Mouse (Mus musculus) right cerebral cortex, postnatal 36 days (tissue): ENCODE measurements around the gene A930002H24Rik.
"Not testable (repeated sequence)": the region's sequence is repeated elsewhere in the genome, so short reads cannot be mapped to it uniquely, and the experiment has no call there.

Experiments
- DNase-seq, 2 experiments: peaks; one replicate each; pipeline ENCODE4 v3.0.0; 2022; ENCODE audit warnings: low spot score in 2 of 2, mixed read lengths in 1 of 2

The A930002H24Rik gene

DNA sequence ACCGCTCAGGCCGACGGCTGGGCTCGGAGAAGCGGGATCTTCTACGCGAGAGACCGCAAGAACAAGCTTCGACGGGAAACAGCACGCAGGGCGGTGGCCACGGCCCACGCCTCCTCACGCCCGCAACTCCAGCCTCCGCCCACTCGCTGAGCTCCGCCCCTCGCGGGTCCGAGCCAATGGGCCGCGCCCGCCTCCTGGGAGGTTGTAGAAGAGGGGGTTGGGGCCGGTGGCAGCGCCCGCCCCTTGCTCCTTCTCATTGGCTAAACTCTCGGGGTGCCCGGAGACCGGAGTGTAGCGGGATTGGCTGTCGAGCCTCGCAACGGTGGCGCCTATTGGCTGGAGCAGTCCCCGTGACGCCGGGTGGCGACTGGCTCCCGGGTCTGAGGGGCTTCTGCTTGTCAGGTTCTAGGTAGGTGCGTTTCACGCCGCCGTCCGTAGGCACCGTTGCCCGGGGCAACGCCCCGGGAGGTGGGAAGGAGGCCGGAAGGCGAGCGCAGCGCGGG is at the start of gene A930002H24Rik:
Gene A930002H24Rik (minus strand): TSS at position 145 of the 503 bp plus-strand sequence.
- peak; percentile 99 for DNase-seq

DNA sequence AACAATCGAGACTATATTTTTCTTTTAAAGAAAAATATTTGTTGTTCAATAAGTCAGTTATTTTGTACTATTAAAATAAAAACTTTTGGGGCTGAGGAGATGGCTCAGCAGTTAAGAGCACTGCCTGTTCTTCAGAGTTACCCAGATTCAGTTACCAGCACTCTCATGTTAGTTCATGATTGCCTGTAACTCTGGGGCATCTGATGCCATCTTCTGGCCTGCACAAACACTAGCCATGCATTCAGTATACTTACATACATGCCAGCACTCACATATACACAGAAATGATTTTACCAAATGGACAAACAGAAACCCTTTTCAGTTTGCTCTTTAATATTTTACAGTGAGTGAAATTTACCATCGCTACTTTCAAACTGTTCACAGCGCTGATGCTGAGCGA is 45.7 kb upstream of the A930002H24Rik start:
- no peak for DNase-seq

DNA sequence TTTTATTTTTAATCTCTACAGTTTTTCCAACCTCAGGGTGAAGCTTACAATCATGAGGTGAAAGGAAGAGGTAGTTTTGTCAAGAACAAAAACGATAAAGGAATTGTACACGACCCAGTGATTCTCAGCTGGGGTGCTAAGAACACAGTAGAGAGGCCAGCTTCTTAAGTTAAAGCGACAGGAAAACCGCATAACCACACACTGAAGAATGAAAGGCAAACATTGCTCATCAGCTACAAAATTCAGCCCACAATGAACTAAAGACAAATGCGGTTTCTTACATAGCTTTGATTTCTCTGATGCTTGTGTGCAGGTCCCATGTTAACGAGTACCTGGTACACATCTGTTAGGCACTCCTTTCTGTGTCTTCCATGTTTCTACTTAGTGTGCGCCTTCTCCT is 33.5 kb upstream of the A930002H24Rik start:
- no peak for DNase-seq

DNA sequence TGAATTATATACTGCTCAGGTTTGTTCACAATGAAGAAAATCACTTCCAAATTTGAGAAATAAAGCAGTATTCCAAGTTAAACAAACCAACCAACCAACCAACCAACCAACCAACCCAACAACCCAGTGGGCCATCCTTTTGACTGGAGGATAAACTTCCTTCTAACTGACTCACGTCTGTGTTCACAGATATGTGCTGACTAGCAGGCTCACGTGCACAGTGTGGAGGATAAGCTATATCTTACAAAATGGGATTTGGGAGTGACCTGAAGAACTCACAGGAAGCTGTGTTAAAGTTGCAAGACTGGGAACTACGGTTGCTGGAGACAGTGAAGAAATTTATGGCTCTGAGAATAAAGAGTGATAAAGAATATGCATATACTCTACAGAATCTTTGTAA is 32.2 kb upstream of the A930002H24Rik start:
- DNase-seq, result no peak

DNA sequence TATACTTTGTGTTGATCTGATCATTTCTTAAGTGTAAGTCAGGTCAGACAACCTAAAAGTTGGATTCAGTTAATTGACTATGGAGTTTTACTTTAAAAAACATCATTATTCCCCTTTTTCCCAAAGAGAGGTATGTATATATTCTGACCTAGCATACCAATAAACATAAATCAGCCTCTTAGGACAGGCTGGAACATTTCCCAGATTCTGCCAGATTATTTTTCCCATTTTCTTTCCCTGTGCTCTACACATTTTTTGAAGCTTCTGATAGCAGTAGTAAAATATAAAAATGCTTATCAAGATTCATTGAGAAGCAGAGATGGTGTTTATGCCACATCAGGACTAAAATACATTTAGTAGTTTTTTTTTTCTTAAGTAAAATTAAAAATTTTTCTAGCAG is 27.0 kb upstream of the A930002H24Rik start:
- no peak for DNase-seq

DNA sequence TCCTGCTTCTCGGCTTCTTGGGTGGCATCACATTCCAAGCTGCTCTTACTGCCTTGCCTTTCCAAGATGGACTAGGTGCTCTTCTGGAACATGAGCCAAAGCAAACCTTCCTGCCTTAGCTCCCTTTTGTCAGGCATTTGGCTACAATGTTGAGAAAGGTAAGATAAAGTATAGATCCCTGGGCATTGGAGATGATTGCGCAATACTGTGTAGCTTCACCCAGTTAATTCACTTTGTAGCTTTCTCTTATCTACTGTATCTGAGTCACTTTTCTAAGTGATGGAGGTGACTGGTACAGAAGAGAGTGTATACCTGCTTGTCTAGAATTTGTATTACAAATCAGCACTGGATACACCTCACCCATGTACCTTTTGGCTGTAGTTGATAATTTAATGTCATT is 23.4 kb upstream of the A930002H24Rik start:
- no peak for DNase-seq

DNA sequence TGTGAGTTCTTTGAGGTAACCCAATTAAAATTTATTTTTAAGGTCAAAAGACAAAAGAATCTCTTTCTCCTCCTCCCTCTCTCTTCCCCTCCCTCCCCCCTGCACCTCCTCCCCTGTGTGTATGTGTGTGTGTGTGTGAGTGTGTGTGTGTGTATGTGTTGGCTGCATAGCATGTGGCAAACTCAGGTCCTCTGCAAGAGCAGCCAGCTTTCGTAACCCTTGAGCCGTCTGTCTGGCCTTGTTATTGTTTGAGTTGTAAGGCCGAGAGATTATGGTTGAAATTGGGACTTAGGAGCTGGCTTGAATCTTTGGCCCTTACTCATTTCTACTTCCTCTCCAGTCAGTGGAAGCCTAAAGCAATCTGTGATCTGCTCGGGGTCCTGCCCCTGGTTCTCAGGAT is 16.4 kb upstream of the A930002H24Rik start:
- DNase-seq, result no peak

DNA sequence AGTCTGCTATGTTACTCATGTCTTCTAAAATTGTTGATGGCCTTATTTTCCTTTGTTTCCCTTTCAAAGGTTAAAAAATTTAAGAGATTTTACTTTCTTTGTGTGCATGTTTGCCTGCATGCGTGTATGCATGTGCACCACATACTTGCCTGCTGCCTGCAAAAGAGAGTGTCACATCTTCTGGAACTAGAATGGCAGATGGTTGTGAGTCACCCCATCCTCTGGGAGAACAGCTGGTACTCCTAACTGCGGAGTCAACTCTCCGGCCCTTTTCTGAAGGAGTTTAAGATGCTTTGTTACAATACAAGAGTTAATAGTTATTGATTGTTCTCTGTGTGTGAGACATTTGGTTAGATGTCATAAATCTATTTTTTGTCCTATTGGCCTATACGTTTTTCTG is 15.3 kb upstream of the A930002H24Rik start:
- peak; percentile 18 to 20 for DNase-seq

DNA sequence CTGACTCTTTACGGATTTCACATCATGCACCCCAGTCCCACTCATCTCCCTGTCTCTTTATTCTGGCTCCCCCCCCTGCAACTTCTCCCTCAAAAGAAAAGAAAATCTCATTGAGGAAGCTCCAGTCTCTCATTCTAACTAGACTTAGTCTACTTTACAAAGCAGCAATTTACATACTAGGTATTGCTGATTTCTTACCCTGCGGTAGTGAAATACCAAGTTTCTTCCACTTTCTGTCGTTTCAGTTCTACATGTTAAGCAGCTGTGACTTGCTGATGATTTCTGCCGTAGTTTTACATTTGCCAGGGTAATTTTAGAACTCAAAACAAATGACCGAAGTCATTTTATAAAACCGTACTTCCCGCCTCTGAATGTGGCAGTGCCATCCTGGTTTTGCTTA is 8.2 kb upstream of the A930002H24Rik start:
- no peak for DNase-seq

DNA sequence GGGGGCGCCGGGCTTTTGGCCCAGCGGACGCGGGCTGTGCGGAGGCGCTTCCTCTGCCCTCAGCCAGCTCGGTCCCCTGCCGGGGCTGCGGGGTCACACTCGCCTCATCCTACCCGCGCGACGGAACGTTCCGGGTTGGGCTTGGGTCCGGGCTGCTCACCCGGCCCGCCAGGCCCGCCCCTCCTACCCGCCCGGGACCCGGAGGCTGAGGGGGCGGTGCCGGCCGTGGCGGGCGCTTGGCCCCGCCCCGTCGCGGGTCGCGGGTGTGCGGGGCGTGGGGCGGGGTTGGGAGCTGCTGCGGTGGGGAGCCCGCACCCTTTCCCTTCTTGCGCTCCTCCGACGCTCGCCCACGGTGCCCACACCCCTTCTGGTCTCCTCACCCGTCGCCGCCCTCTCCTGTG is 580 bp upstream of the A930002H24Rik start:
- peak; percentile 8 to 16 for DNase-seq

DNA sequence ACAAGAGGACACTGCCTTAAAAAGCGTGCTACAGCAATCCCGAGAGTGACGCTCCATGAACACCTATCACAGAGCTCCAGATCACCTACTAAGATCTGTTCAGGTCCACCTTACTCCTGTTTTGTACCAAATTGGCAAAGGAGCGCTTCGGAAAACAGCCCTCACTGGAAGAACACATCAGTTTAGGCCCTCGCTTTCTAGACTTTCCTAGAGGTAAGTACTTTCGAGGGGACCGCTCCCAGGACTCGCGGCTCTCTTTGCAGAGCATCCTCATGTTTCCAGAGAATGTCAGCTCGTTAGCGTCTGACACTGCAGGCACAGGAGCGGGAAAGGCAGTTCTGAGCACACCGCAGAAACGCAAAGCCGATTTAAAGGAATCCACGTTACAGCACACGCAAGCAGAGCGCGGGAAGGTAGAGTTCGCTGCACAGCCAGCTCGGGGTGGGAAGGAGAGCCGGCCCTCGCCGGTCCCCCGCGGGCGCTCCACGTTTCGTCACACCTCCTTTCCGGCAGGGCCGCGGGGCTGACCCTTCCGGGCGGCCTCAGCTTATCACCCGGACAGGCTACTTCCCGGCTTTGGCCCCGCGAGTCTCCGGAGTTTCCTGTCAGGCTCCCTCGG is 470 bp downstream of the A930002H24Rik start, which contains the start of gene Fer:
Gene Fer (plus strand): TSS at position 51 of the 619 bp plus-strand sequence.
- no peak for DNase-seq

DNA sequence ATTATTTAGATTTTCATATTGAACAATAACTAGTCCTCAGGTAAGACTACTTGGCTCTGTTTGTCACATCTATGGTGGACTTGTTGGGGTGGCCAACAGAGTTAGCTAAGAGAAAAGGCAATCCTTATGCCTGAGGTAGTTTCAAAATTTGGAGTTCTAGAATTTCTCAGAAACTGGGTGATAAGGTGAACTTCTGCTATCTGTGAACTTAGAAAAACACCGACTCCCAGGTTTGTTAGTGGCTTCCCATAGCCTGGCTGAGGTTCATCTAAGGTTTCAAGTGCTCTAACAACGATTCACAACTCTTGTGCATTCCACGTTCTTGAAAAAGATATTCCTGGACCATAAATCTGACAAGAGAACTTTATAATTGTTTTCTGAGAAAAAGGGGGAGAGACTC is 1.2 kb downstream of the A930002H24Rik start:
- DNase-seq, result no peak

DNA sequence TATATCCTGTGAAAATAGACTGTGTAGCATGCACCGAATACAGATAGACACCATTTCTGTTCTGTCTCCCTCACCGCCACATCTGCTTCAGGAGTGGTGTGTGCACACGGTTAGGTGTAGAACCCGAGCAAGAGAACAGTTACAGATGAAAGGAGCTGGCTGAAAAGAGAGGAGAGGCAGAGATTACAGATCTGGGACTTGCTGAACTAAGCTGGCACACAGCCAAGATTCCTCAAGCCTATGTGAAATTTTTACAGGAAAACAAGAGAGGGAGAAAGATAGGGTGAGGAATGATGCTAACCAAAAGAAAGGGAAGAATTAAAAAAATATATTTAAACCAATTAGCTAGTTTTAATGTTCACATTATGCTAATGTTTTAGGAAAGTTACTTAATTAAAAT is 2.6 kb downstream of the A930002H24Rik start:
- no peak for DNase-seq

DNA sequence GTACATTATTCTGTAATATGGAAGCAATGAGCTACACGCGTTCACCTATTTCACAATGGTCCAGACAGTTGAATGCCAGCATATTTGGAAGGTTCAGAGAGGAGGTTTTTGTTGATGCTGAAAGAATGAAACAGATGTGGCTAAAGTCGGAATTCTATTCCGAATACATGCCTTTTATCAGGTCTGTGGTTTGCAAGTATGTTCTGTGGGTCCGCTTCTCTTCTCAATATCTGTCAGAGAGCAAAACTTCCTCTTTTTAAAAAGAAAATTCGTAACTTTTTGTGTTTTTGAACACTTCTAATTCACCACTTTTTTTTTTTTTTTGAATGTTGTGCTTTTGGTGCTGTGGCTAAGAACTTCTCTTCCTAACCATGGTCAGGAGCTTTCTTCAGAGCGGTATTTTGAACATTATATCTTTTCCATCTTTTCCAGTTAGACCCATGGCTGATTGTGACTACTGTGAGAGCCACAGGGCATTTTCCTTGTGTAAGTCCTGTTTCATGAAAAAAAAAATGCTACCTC is 6.5 kb downstream of the A930002H24Rik start:
- no peak for DNase-seq

DNA sequence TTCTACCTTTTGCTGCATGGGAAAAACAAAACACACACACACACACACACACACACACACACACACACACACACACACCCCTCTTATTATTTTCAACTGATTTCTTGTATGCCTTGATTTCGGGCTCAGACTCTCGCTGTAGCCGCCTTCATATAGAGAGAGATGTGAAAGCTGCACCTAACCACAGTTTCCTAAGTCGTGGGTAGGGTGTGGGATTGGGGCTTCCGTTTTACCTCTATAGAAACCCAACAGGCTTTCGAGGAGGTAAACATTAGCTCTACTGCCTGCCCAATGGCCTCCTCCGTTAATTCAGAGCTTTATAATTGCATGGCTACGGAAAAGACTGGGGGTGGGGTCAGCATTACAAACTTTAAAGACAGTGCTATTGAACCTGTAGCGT is 13.6 kb downstream of the A930002H24Rik start:
- DNase-seq, result no peak

DNA sequence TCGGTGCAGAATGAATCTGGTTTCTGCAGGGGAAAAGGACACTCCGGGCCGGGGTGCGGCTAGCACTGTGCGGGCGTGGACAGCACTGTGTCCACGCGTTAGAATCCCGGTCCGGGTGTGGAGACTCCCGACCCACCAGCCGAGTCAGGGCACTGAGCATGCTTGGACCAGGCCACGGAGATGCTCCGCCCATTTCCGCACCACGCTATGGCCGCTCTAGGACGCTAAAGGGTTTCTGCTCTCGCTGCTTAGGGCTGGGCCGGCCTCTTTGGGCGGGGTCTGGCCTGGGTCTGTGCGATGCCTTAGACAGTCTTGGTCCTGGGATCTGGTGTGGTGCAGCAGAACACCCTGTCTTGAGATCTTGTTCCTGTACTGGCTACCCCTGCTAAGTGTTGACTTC is 14.0 kb downstream of the A930002H24Rik start:
- peak; percentile 78 to 84 for DNase-seq

DNA sequence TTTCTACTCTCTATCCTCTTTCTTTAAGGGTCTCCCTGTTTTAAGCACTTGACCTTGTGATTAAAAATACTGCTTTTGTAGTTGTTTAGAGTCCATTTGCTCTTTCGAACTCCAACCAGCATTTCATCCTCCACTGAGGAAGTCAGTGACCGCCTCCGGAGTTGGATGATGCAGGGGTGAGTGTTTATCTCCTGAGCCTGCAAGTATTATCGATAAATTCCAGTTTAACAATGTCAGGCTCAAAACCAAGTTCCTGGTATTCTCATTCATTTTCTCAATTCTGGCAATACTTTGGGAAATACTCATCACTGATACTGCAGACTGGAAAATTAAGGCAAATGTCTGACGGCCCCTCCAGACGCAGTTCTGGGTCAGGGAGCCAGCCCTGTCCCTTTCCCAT is 14.4 kb downstream of the A930002H24Rik start:
- DNase-seq, result no peak

DNA sequence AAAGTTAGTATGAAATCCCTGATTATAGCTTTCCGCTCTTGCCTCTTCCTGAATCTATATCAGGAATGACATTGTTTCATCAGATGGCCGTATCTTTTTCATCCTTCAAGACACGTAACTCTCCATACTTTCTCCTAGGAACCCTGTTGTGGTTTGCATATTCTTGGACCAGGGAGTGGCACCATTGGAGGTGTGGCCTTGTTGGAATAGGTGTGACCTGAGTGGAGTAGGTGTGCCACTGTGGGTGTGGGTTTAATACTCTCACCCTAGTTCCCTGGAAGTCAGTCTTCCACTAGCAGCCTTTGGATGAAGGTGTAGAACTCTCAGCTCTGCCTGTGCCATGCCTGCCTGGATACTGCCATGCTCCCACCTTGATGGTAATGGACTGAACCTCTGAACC is 17.8 kb downstream of the A930002H24Rik start:
- not testable (repeated sequence) for DNase-seq

DNA sequence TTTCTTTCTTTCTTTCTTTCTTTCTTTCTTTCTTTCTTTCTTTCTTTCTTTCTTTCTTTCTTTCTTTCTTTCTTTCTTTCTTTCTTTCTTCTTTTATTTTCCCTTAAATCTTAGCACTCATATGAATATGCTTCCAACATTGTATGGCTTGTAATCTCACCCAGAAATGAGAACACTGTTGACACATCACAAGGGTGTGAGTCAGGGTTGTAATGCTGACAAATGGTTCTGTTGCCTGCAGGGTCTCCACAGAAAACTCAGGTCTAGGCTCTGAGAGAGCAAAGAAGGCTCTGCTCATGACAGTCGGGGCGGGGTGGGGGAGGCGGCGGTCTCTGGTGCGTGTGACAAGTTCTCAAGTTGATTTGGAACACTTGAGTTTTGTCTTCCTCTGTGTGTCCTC is 18.7 kb downstream of the A930002H24Rik start:
- no peak for DNase-seq

DNA sequence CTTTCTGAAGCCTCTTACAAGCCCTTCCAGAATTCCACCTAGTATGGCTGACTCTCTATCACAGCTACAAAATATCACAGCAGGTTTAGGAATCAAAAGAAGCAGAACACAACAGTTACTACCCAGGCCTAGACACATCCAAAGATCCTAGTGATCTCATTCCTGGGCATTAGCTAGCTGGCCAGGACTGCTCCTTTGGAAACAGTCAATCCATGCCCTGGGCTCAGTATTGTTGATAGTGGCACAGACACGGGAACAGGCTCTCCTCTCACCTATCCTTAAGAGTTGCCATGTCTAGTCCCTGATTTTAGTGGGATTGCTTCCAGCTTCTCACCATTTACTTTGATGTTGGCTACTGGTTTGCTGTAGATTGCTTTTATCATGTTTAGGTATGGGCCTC is 21.4 kb downstream of the A930002H24Rik start:
- no peak for DNase-seq

DNA sequence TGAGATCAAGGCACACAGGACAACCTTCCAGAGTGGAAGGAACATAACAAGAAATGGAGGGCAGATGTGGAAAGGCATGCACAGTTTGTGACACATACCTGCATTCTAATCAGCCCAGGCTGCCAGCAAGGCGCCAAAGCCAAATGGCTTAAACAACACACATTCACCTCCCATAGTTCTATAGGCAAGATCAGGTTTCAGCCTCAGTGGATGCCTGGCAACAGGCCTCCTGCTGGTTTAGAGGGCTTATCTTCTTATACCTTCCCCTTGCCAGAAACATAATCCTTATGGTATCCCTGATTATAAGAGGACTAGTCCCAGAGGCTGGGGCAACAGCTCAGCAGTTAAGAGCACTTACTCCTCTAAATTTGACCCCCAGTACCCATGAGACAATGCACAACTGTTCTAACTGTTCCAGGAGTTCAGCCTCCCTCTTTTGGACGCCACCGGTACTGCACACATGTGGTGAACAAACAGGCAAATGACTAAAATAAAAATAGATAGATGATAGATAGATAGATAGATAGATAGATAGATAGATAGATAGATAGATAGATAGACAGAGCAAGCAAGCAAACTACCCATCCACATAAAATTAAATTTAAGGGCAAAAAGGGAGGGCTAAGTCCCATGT is 23.8 kb downstream of the A930002H24Rik start:
- no peak for DNase-seq

DNA sequence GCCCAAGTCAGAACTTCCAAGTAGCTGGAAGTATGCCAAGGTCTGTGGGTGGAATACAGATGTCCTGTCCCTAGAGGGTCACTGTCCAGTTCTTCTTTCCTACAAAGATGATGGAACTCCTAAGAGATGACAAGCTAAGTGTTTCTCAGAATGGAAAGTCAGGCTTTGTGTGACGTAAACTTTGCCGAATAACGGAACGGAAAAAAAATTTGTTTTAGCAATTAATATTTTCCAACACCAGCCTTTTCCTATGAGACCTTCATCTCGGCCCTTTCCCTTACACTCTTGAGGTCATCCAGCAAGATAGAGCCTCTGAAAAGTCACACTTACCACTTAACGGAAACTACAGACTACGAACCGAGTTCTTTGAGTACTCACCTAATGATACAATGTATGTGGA is 25.4 kb downstream of the A930002H24Rik start:
- no peak for DNase-seq

DNA sequence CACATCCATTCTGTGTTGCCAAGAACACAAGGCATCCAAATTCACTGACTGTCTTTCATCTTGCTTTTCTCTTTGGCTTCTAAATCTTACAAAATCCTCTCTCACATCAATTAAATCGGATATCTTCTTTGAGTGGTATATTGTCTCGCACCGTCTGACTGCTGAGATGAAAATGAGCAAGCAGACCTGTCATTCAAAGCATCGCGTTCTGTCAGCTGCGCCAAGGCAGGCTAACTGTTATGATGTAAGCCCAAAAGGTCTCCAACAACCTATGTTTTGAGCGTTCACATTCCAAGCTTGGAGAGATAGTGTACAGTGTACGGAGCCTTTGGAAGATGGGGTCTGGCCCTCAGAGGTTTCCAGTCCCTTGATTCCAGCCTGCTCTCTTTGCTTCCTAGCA is 26.9 kb downstream of the A930002H24Rik start:
- no peak for DNase-seq
